Mouse (Mus musculus) frontal cortex, postnatal 25 days (tissue): ENCODE data around the gene Lyzl6.

ENCODE experiments used
- DNase-seq, 2 experiments: peaks; one replicate each; pipeline ENCODE4 v3.0.0; 2022; ENCODE audit warnings: low spot score in 2 of 2

Lyzl6 gene

GRCm38 (mm10) chr11:103645731-103646130 lies 7.0 kb upstream of the Lyzl6 start:
- no peak for DNase-seq

- DNase-seq = no peak
These were observed 4.5 kb upstream of the Lyzl6 start for GRCm38 (mm10) chr11:103643211-103643610.

- no peak for DNase-seq
These were observed 787 bp upstream of the Lyzl6 start for GRCm38 (mm10) chr11:103639407-103639946.

- DNase-seq = no peak
These were observed 2.4 kb downstream of the Lyzl6 start for GRCm38 (mm10) chr11:103636261-103636660.

GRCm38 (mm10) chr11:103635481-103635880 lies 3.2 kb downstream of the Lyzl6 start:
- no peak for DNase-seq

- no peak for DNase-seq
These were observed 3.9 kb downstream of the Lyzl6 start for GRCm38 (mm10) chr11:103634806-103635205.

GRCm38 (mm10) chr11:103627453-103627852 lies 11.2 kb downstream of the Lyzl6 start:
- DNase-seq = no peak

GRCm38 (mm10) chr11:103621040-103621439 lies 17.6 kb downstream of the Lyzl6 start, which contains the start of gene Gm884:
TSS of gene Gm884 (minus strand) at chr11:103621140.
- no peak for DNase-seq

GRCm38 (mm10) chr11:103610772-103611171 lies 27.9 kb downstream of the Lyzl6 start:
- DNase-seq = no peak

GRCm38 (mm10) chr11:103606611-103607010 lies 32.1 kb downstream of the Lyzl6 start:
- DNase-seq = no peak
